Mouse (Mus musculus): ENCODE results near the gene Padi6. TPM values are rescaled to one million over a fixed set of nuclear protein-coding genes. Genes with fewer than 3 reads are reported as not detected.

Padi6 gene
- polyA plus RNA-seq, 1 experiment = not detected

GRCm38 (mm10) chr4:140679038-140679437 lies 63.4 kb downstream of the Padi6 start:
- H3K27ac ChIP-seq (ENCODE audit: insufficient read depth, low read length) = no peak overlapping the region
- H3K4me3 ChIP-seq (replicated peaks; ENCODE audit: insufficient read depth, low read depth, low read length) = no peak overlapping the region
- no peaks in the 10 kb centered on the region for H3K27me3 ChIP-seq (ENCODE audit: control insufficient read depth, insufficient read depth, low read length)
- TF ChIP-seq CTCF (IDR thresholded peaks at IDR 0.05; ENCODE audit: borderline replicate concordance, insufficient read depth, low read depth, low read length) (peak; percentile 81), POLR2A (IDR thresholded peaks at IDR 0.05; ENCODE audit: borderline replicate concordance, insufficient read depth, low read length) (no peak)
- DNase-seq = peak; percentile 53 to 60
- peaks cover 4% of the 10 kb centered on the region; the same call in 1 of the 2 replicates for H3K4me1 ChIP-seq (ENCODE audit: control insufficient read depth, insufficient read depth, low read length)
- WGBS = 21% methylated on average over 5 of the region's 5 CpGs

Other genes with a start within 250 kb of the Padi6 start
- 52.7 and 55.5 TPM in 2 replicates for gene Arhgef10l, start 76.6 kb downstream of the Padi6 start, polyA plus RNA-seq (2012; rRNA removed)
- gene Rcc2, start 42.1 kb downstream of the Padi6 start, polyA plus RNA-seq (2012; rRNA removed) = 40.0 and 40.6 TPM in 2 replicates
- 0.11 and 0.14 TPM in 2 replicates for gene Padi4, start 31.6 kb upstream of the Padi6 start, polyA plus RNA-seq (2012; rRNA removed)
- gene Padi3, start 68.0 kb upstream of the Padi6 start, polyA plus RNA-seq (2012; rRNA removed) = not detected in 2 replicates
- gene Padi1, start 103.1 kb upstream of the Padi6 start, polyA plus RNA-seq (2012; rRNA removed) = 0.05 and 0.08 TPM in 2 replicates
- gene Padi2, start 163.7 kb upstream of the Padi6 start, polyA plus RNA-seq (2012; rRNA removed) = 22.2 and 25.2 TPM in 2 replicates
- 320 and 325 TPM in 2 replicates for gene Sdhb, start 218.6 kb upstream of the Padi6 start, polyA plus RNA-seq (2012; rRNA removed)
- gene Atp13a2, start 244.2 kb upstream of the Padi6 start, polyA plus RNA-seq (2012; rRNA removed) = 194 and 198 TPM in 2 replicates

Data from cerebellum, adult 2 months (tissue).